Mouse (Mus musculus): ENCODE results near the gene Ncoa5.

The Ncoa5 gene

GRCm38 (mm10) chr2:165049044-165049443, 14.4 kb upstream of the Ncoa5 start:
- no peak for DNase-seq (ENCODE audit: low read depth)

- DNase-seq (ENCODE audit: low read depth), result no peak
These were observed 9.1 kb upstream of the Ncoa5 start for GRCm38 (mm10) chr2:165043729-165044128.

GRCm38 (mm10) chr2:165043090-165043636, 8.5 kb upstream of the Ncoa5 start:
- DNase-seq (ENCODE audit: low read depth), result no peak

- DNase-seq (ENCODE audit: low read depth), result no peak
These were observed 7.5 kb upstream of the Ncoa5 start for GRCm38 (mm10) chr2:165042126-165042525.

GRCm38 (mm10) chr2:165037415-165037814, 2.7 kb upstream of the Ncoa5 start:
- DNase-seq (ENCODE audit: low read depth), result no peak

GRCm38 (mm10) chr2:165035058-165035431, 378 bp upstream of the Ncoa5 start:
- no peak for DNase-seq (ENCODE audit: low read depth)

GRCm38 (mm10) chr2:165033306-165033705, 1.4 kb downstream of the Ncoa5 start:
- DNase-seq (ENCODE audit: low read depth), result no peak

GRCm38 (mm10) chr2:165032533-165032932, 2.1 kb downstream of the Ncoa5 start:
- no peak for DNase-seq (ENCODE audit: low read depth)

GRCm38 (mm10) chr2:165027163-165027562, 7.5 kb downstream of the Ncoa5 start:
- DNase-seq (ENCODE audit: low read depth), result no peak

GRCm38 (mm10) chr2:165020490-165020889, 14.2 kb downstream of the Ncoa5 start:
- no peak for DNase-seq (ENCODE audit: low read depth)

- DNase-seq (ENCODE audit: low read depth), result no peak
These were observed 19.7 kb downstream of the Ncoa5 start for GRCm38 (mm10) chr2:165014935-165015334.

- no peak for DNase-seq (ENCODE audit: low read depth)
These were observed 24.3 kb downstream of the Ncoa5 start for GRCm38 (mm10) chr2:165010351-165010750.

- DNase-seq (ENCODE audit: low read depth), result no peak
These were observed 25.1 kb downstream of the Ncoa5 start for GRCm38 (mm10) chr2:165009581-165009980.

- DNase-seq (ENCODE audit: low read depth), result no peak
These were observed 25.5 kb downstream of the Ncoa5 start for GRCm38 (mm10) chr2:165009161-165009560.

- DNase-seq (ENCODE audit: low read depth), result no peak
These were observed 26.7 kb downstream of the Ncoa5 start for GRCm38 (mm10) chr2:165007986-165008385.

GRCm38 (mm10) chr2:165006813-165007212, 27.9 kb downstream of the Ncoa5 start:
- no peak for DNase-seq (ENCODE audit: low read depth)

GRCm38 (mm10) chr2:165004237-165004636, 30.4 kb downstream of the Ncoa5 start:
- no peak for DNase-seq (ENCODE audit: low read depth)

GRCm38 (mm10) chr2:165003108-165003507, 31.6 kb downstream of the Ncoa5 start:
- DNase-seq (ENCODE audit: low read depth), result no peak

GRCm38 (mm10) chr2:165001958-165002357, 32.7 kb downstream of the Ncoa5 start:
- no peak for DNase-seq (ENCODE audit: low read depth)

GRCm38 (mm10) chr2:164997721-164998428, 36.8 kb downstream of the Ncoa5 start:
- no peak for DNase-seq (ENCODE audit: low read depth)

- no peak for DNase-seq (ENCODE audit: low read depth)
These were observed 37.6 kb downstream of the Ncoa5 start for GRCm38 (mm10) chr2:164996848-164997720.

GRCm38 (mm10) chr2:164995976-164996375, 38.7 kb downstream of the Ncoa5 start:
- DNase-seq (ENCODE audit: low read depth), result no peak
